In the genomic region with DNA sequence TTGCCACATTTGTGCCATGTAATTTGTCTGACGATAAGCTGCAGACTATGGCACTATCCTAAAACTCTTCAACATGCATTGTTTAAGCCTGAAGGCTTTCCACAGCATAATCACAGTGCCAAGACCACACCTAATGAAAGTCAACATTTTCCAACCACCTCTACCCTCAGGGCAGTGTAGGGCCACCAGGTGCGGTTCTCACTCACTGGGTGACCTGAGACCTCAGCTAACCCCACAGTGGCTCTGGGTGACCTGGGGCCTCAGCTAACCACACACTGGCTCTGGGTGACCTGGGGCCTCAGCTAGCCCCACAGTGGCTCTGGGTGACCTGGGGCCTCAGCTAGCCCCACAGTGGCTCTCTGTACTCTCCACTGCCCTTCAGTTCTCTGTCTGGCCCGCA, we compare ENCODE assay signal across 22 mouse cellular contexts. TPM values are rescaled to one million over a fixed set of nuclear protein-coding genes. Genes with fewer than 3 reads are reported as not detected.
DNase-seq lines count a peak whose midpoint lies in the region; ATAC-seq and TF ChIP-seq lines count a peak whose summit lies in the region.
"Had no signal": no experiment of that assay in that cellular context is flagged by ENCODE, and none has a peak within 500 bp of the region (broad histone marks: within the 10 kb centered on the region; RNA-seq: fewer than 3 reads in every experiment).

No protein-coding gene starts in this region.

- no peak for TF ChIP-seq CTCF in liver, adult 2 months (IDR thresholded peaks at IDR 0.05; ENCODE audit: low read depth, low read length)

- H3K4me2 ChIP-seq in hindbrain, embryonic 12.5 days (replicated peaks): no peak overlapping the region
- H3K4me2 ChIP-seq in intestine, embryonic 16.5 days (ENCODE audit: low read depth, low read length): no peak overlapping the region
- H3K4me2 ChIP-seq in stomach, embryonic 16.5 days (ENCODE audit: low read depth, low read length): no peak overlapping the region
- H3K4me2 ChIP-seq: forebrain, embryonic 13.5 days; liver, embryonic 15.5 days; neural tube, embryonic 13.5 days had no signal

- H3K4me3 ChIP-seq in hindbrain, embryonic 10.5 days: no peak overlapping the region
- H3K4me3 ChIP-seq in hindbrain, embryonic 12.5 days: no peak overlapping the region
- no peak overlapping the region for H3K4me3 ChIP-seq in liver, adult 2 months (ENCODE audit: insufficient read depth, low read depth, low read length)
- H3K4me3 ChIP-seq in intestine, embryonic 16.5 days (ENCODE audit: low read length): no peak overlapping the region
- no peak overlapping the region for H3K4me3 ChIP-seq in stomach, embryonic 16.5 days (replicated peaks; ENCODE audit: low read length)
- no peak overlapping the region for H3K4me3 ChIP-seq in limb, embryonic 10.5 days
- H3K4me3 ChIP-seq: forebrain, embryonic 13.5 days; gastrocnemius, adult 2 months; heart, embryonic 10.5 days; liver, embryonic 15.5 days; megakaryocyte, embryonic 14.5 days; myocyte; neural tube, embryonic 13.5 days had no signal

- H3K27ac ChIP-seq in hindbrain, embryonic 10.5 days: peak overlapping the region; percentile 53; the same call in 1 of the 2 replicates
- H3K27ac ChIP-seq in hindbrain, embryonic 12.5 days: no peak overlapping the region
- no peak overlapping the region for H3K27ac ChIP-seq in liver, adult 2 months (replicated peaks; ENCODE audit: insufficient read depth, low read depth, low read length)
- H3K27ac ChIP-seq in intestine, embryonic 16.5 days (ENCODE audit: low read length): no peak overlapping the region
- H3K27ac ChIP-seq in stomach, embryonic 16.5 days (ENCODE audit: low read length): no peak overlapping the region
- H3K27ac ChIP-seq in limb, embryonic 10.5 days: no peak overlapping the region
- H3K27ac ChIP-seq: forebrain, embryonic 13.5 days; gastrocnemius, adult 2 months; heart, embryonic 10.5 days; hindbrain, postnatal 0 days; liver, embryonic 15.5 days; neural tube, embryonic 13.5 days had no signal

- H3K4me1 ChIP-seq in hindbrain, embryonic 10.5 days (replicated peaks): peaks cover 16% of the 10 kb centered on the region
- H3K4me1 ChIP-seq in hindbrain, embryonic 12.5 days: peaks cover 6% of the 10 kb centered on the region; the same call in 1 of the 2 replicates
- no peaks in the 10 kb centered on the region for H3K4me1 ChIP-seq in liver, adult 2 months (ENCODE audit: control insufficient read depth, insufficient read depth, low read length)
- H3K4me1 ChIP-seq in intestine, embryonic 16.5 days (ENCODE audit: control insufficient read depth, insufficient read depth, low read length): 0 out of 2 replicates have a peak, but pooled peaks cover 3% of the 10 kb centered on the region
- H3K4me1 ChIP-seq in stomach, embryonic 16.5 days (ENCODE audit: control insufficient read depth, insufficient read depth, low read length): 0 out of 2 replicates have a peak, but pooled peaks cover 9% of the 10 kb centered on the region
- H3K4me1 ChIP-seq in limb, embryonic 10.5 days: peaks cover 15% of the 10 kb centered on the region
- H3K4me1 ChIP-seq: forebrain, embryonic 13.5 days; liver, embryonic 15.5 days had no signal

- 83% methylated on average over 3 of the region's 3 CpGs for WGBS in hindbrain, embryonic 10.5 days
- WGBS in hindbrain, embryonic 12.5 days: 92% methylated on average over 3 of the region's 3 CpGs
- 52% methylated on average over 3 of the region's 3 CpGs for WGBS in liver, adult 2 months
- 89% methylated on average over 3 of the region's 3 CpGs for WGBS in intestine, embryonic 16.5 days
- 71% methylated on average over 3 of the region's 3 CpGs for WGBS in stomach, embryonic 16.5 days
- WGBS in limb, embryonic 10.5 days: 90% methylated on average over 3 of the region's 3 CpGs

- no peak for DNase-seq in hindbrain, embryonic 10.5 days (ENCODE audit: low spot score)
- DNase-seq in liver, adult 2 months (ENCODE audit: extremely low read depth, low read depth, low spot score): peak; percentile 48
- DNase-seq in liver: no peak
- DNase-seq in limb, embryonic 10.5 days (ENCODE audit: low spot score): no peak
- DNase-seq: adrenal gland, postnatal 14 days; cerebellum, adult 8-10 months; gastrocnemius, adult 2 months; lung, postnatal 14 days; right cerebral cortex, postnatal 4 days; thymus, adult 2 months; thymus, postnatal 4 days had no signal

- no peaks in the 10 kb centered on the region for H3K36me3 ChIP-seq in hindbrain, embryonic 10.5 days
- no peaks in the 10 kb centered on the region for H3K36me3 ChIP-seq in hindbrain, embryonic 12.5 days
- no peaks in the 10 kb centered on the region for H3K36me3 ChIP-seq in liver, adult 2 months (ENCODE audit: control insufficient read depth, insufficient read depth, low read length)
- H3K36me3 ChIP-seq in intestine, embryonic 16.5 days (ENCODE audit: control insufficient read depth, insufficient read depth, low read length): no peaks in the 10 kb centered on the region
- no peaks in the 10 kb centered on the region for H3K36me3 ChIP-seq in stomach, embryonic 16.5 days (ENCODE audit: control insufficient read depth, insufficient read depth, low read length)
- no peaks in the 10 kb centered on the region for H3K36me3 ChIP-seq in limb, embryonic 10.5 days
- H3K36me3 ChIP-seq: heart, embryonic 10.5 days; liver, embryonic 15.5 days; neural tube, embryonic 13.5 days had no signal

- no peaks in the 10 kb centered on the region for H3K27me3 ChIP-seq in hindbrain, embryonic 10.5 days (ENCODE audit: insufficient read depth, poor library complexity, severe bottlenecking)
- H3K27me3 ChIP-seq in hindbrain, embryonic 12.5 days: no peaks in the 10 kb centered on the region
- H3K27me3 ChIP-seq in liver, adult 2 months (ENCODE audit: control insufficient read depth, insufficient read depth, low read length): no peaks in the 10 kb centered on the region
- H3K27me3 ChIP-seq in intestine, embryonic 16.5 days (replicated peaks; ENCODE audit: control insufficient read depth, insufficient read depth, low read length): no peaks in the 10 kb centered on the region
- H3K27me3 ChIP-seq in stomach, embryonic 16.5 days (ENCODE audit: control insufficient read depth, insufficient read depth, low read length): no peaks in the 10 kb centered on the region
- H3K27me3 ChIP-seq in limb, embryonic 10.5 days (ENCODE audit: low read depth, poor library complexity, severe bottlenecking): no peaks in the 10 kb centered on the region
- H3K27me3 ChIP-seq: forebrain, embryonic 13.5 days; liver, embryonic 15.5 days; neural tube, embryonic 13.5 days had no signal

- no peak overlapping the region for H3K9ac ChIP-seq in hindbrain, embryonic 12.5 days
- H3K9ac ChIP-seq in liver, adult 2 months (ENCODE audit: low read depth, low read length): no peak overlapping the region
- H3K9ac ChIP-seq in intestine, embryonic 16.5 days (ENCODE audit: low read depth, low read length): no peak overlapping the region
- no peak overlapping the region for H3K9ac ChIP-seq in stomach, embryonic 16.5 days (ENCODE audit: low read length)
- H3K9ac ChIP-seq: forebrain, embryonic 13.5 days; liver, embryonic 15.5 days; neural tube, embryonic 13.5 days had no signal

- H3K79me2 ChIP-seq in liver, adult 2 months (ENCODE audit: control insufficient read depth, insufficient read depth, low read length): no peaks in the 10 kb centered on the region

- no peak for ATAC-seq in hindbrain, embryonic 12.5 days (ENCODE audit: low FRiP score)
- ATAC-seq in intestine, embryonic 16.5 days: peak; percentile 58; the same call in 1 of the 2 replicates
- ATAC-seq in stomach, embryonic 16.5 days (ENCODE audit: insufficient read depth, low FRiP score): peak; percentile 60; the same call in 1 of the 2 replicates
- ATAC-seq: forebrain, embryonic 13.5 days; hindbrain, postnatal 0 days; midbrain, embryonic 16.5 days had no signal

- H3K9me3 ChIP-seq in hindbrain, embryonic 10.5 days: no peaks in the 10 kb centered on the region
- no peaks in the 10 kb centered on the region for H3K9me3 ChIP-seq in hindbrain, embryonic 12.5 days (replicated peaks)
- H3K9me3 ChIP-seq in intestine, embryonic 16.5 days (ENCODE audit: control insufficient read depth, low read length): no peaks in the 10 kb centered on the region
- no peaks in the 10 kb centered on the region for H3K9me3 ChIP-seq in stomach, embryonic 16.5 days (replicated peaks; ENCODE audit: control insufficient read depth, low read length)
- H3K9me3 ChIP-seq in limb, embryonic 10.5 days (replicated peaks): no peaks in the 10 kb centered on the region
- H3K9me3 ChIP-seq: forebrain, embryonic 13.5 days; heart, embryonic 10.5 days; liver, embryonic 15.5 days; megakaryocyte, embryonic 14.5 days; neural tube, embryonic 13.5 days had no signal

- no peak for TF ChIP-seq POLR2A in liver, adult 2 months (IDR thresholded peaks at IDR 0.05; ENCODE audit: extremely low read depth, insufficient read depth, low read length)

RNA-seq across cellular contexts. Expression of a gene that starts 30.6 kb away (rescaled TPM):
- polyA plus RNA-seq in hindbrain, embryonic 10.5 days (2016; fragmentation: Nextera tagmentation; extraction: Ambion mirVana): 10.5 and 11.8 TPM in 2 replicates
- 8.1 and 8.8 TPM in 2 replicates for polyA plus RNA-seq in hindbrain, embryonic 12.5 days (2016; fragmentation: Nextera tagmentation; extraction: Ambion mirVana)
- 44.4 and 69.3 TPM in 2 replicates for total RNA-seq in liver, adult 2 months (2014; rRNA removed)
- 45.5 and 67.3 TPM in 2 replicates for polyA plus RNA-seq in liver, adult 2 months (2012; rRNA removed)
- polyA plus RNA-seq in intestine, embryonic 16.5 days (2015; fragmentation: Nextera tagmentation; extraction: Ambion mirVana): 23.7 and 27.2 TPM in 2 replicates
- 11.1 and 13.7 TPM in 2 replicates for polyA plus RNA-seq in stomach, embryonic 16.5 days (2015; fragmentation: Nextera tagmentation; extraction: Ambion mirVana)
- polyA plus RNA-seq in limb, embryonic 10.5 days (2016; fragmentation: Nextera tagmentation; extraction: Ambion mirVana): 5.2 and 5.6 TPM in 2 replicates

RNA-seq across cellular contexts. Expression of a gene that starts 50.3 kb away (rescaled TPM):
- polyA plus RNA-seq in hindbrain, embryonic 10.5 days (2016; fragmentation: Nextera tagmentation; extraction: Ambion mirVana): 65.0 and 83.1 TPM in 2 replicates
- polyA plus RNA-seq in hindbrain, embryonic 12.5 days (2016; fragmentation: Nextera tagmentation; extraction: Ambion mirVana): 70.1 and 75.0 TPM in 2 replicates
- total RNA-seq in liver, adult 2 months (2014; rRNA removed): 14.5 and 17.7 TPM in 2 replicates
- polyA plus RNA-seq in liver, adult 2 months (2012; rRNA removed): 3.6 and 4.0 TPM in 2 replicates
- 62.6 and 69.2 TPM in 2 replicates for polyA plus RNA-seq in intestine, embryonic 16.5 days (2015; fragmentation: Nextera tagmentation; extraction: Ambion mirVana)
- polyA plus RNA-seq in stomach, embryonic 16.5 days (2015; fragmentation: Nextera tagmentation; extraction: Ambion mirVana): 57.6 and 61.7 TPM in 2 replicates
- 93.2 and 99.6 TPM in 2 replicates for polyA plus RNA-seq in limb, embryonic 10.5 days (2016; fragmentation: Nextera tagmentation; extraction: Ambion mirVana)

Comparison
In these comparisons a context has a peak if more than half of its experiments do, and no peak if none do; other contexts are left out.
1. RNA of a gene that starts 50.3 kb away (polyA plus RNA-seq): 93.2 to 99.6 TPM in limb, embryonic 10.5 days, 70.1 to 75.0 TPM in hindbrain, embryonic 12.5 days, 62.6 to 69.2 TPM in intestine, embryonic 16.5 days, 65.0 to 83.1 TPM in hindbrain, embryonic 10.5 days and 57.6 to 61.7 TPM in stomach, embryonic 16.5 days; 3.6 to 4.0 TPM in liver, adult 2 months; every median in the first group is over 10 times any median in the second.